Mouse (Mus musculus) Patski (cell line): ENCODE results near the gene Gm11444. TPM values are rescaled to one million over a fixed set of nuclear protein-coding genes. Genes with fewer than 3 reads are reported as not detected.

Experiments
- ATAC-seq: fragments of 100-300 bp; one replicate; pipeline ENCODE4 v1.8.0; 2021
- CTCF ChIA-PET: fragments of 350-600 bp; sonication (Branson Sonifier 250); formaldehyde crosslinking; loops from one replicate; lab custom pipeline; 2022; ENCODE audit warnings: inconsistent platforms; lab: Charles Lee
- POLR2A ChIA-PET: fragments of 350-600 bp; sonication (Branson Sonifier 250); formaldehyde crosslinking; loops from one replicate; lab custom pipeline; 2022; ENCODE audit warnings: antibody characterized with exemption, inconsistent platforms; lab: Charles Lee
- DNase-seq: peaks from one replicate; pipeline ENCODE4 v3.0.0-alpha.2; 2011; ENCODE audit warnings: low read depth, low spot score
- H3K27me3 ChIP-seq: fragments of 371-371 bp; one replicate; pipeline ENCODE4 v1.5.1; 2021
- CTCF ChIP-seq: fragments of 100-300 bp; IDR thresholded peaks from one replicate; pipeline ENCODE4 v1.5.1; 2021
- in situ Hi-C: fragments of 300-500 bp; cut with MboI; formaldehyde crosslinking; loops from 3 replicates; pipeline ENCODE4 v1.11.1; 2018; ENCODE audit warnings: low pct_unique_long_range_greater_than_20kb, mixed read lengths
- polyA plus RNA-seq: library from polyadenylated mRNA; unstranded; gene quantifications from one replicate; pipeline ENCODE4 v1.2.3, GENCODE M21; 2021

The Gm11444 gene
- polyA plus RNA-seq, 1 experiment from 2014 or later, result not detected

- DNase-seq (no peak), ATAC-seq (no peak)
- no peaks in the 10 kb centered on the region for H3K27me3 ChIP-seq
- CTCF ChIA-PET, result no interaction called here
- no peak for TF ChIP-seq CTCF
- POLR2A ChIA-PET, result interaction anchor here (0.6 kb wide), 1 partner anchor 54 kb away, joined by 4 read pairs; no protein-coding TSS in a partner anchor
- in situ Hi-C loops, result no loop called here
These were observed 19.2 kb downstream of the Gm11444 start for GRCm38 (mm10) chr11:85830901-85831341.

- ChIA-PET CTCF (no interaction called here), POLR2A (interaction anchor here (0.6 kb wide), 1 partner anchor 242 kb away, joined by 3 read pairs; no protein-coding TSS in a partner anchor)
- in situ Hi-C loops, result no loop called here
- ATAC-seq, result no peak
- no peak for DNase-seq
- no peak for TF ChIP-seq CTCF
- no peaks in the 10 kb centered on the region for H3K27me3 ChIP-seq
These were observed 20.4 kb downstream of the Gm11444 start for GRCm38 (mm10) chr11:85829520-85830440.

GRCm38 (mm10) chr11:85828691-85829519, 21.2 kb downstream of the Gm11444 start:
- ChIA-PET POLR2A (interaction anchor here (0.6 kb wide), 1 partner anchor 241 kb away, joined by 3 read pairs; no protein-coding TSS in a partner anchor), CTCF (no interaction called here)
- DNase-seq (no peak), ATAC-seq (no peak)
- H3K27me3 ChIP-seq, result no peaks in the 10 kb centered on the region
- no peak for TF ChIP-seq CTCF
- in situ Hi-C loops, result no loop called here

GRCm38 (mm10) chr11:85827342-85827741, 22.8 kb downstream of the Gm11444 start:
- ChIA-PET POLR2A (interaction anchor here (0.6 kb wide), 1 partner anchor 31 kb away, joined by 3 read pairs; no protein-coding TSS in a partner anchor), CTCF (no interaction called here)
- TF ChIP-seq CTCF, result no peak
- in situ Hi-C loops, result no loop called here
- ATAC-seq (no peak), DNase-seq (no peak)
- H3K27me3 ChIP-seq, result no peaks in the 10 kb centered on the region

- no peak for DNase-seq
These were observed 24.3 kb downstream of the Gm11444 start for GRCm38 (mm10) chr11:85825823-85826222.

GRCm38 (mm10) chr11:85825031-85825430, 25.1 kb downstream of the Gm11444 start:
- ATAC-seq (no peak), DNase-seq (no peak)
- CTCF ChIA-PET, result interaction anchor here (1.0 kb wide), 1 partner anchor 306 kb away, joined by 3 read pairs; no protein-coding TSS in a partner anchor
- in situ Hi-C loops, result no loop called here
- H3K27me3 ChIP-seq, result no peaks in the 10 kb centered on the region
- no peak for TF ChIP-seq CTCF
- POLR2A ChIA-PET, result no interaction called here

More at GRCm38 (mm10) chr11:85825823-85826222, 24.3 kb downstream of the Gm11444 start:
- TF ChIP-seq CTCF, result no peak
- in situ Hi-C loops, result no loop called here
- ChIA-PET CTCF (interaction anchor here (1.0 kb wide), 1 partner anchor 307 kb away, joined by 3 read pairs; no protein-coding TSS in a partner anchor), POLR2A (interaction anchor here (0.6 kb wide), 1 partner anchor 269 kb away, joined by 5 read pairs; no protein-coding TSS in a partner anchor)
- no peak for ATAC-seq
- no peaks in the 10 kb centered on the region for H3K27me3 ChIP-seq

- in situ Hi-C loops, result loop anchor here (5.0 kb wide), 1 partner anchor 296 kb away; no protein-coding TSS in a partner anchor
- CTCF ChIA-PET, result interaction anchor here (1.0 to 2.5 kb wide), 3 partner anchors 116 to 305 kb away, joined by 3 to 5 read pairs (median 5); no protein-coding TSS in a partner anchor
- DNase-seq, result no peak
- no peaks in the 10 kb centered on the region for H3K27me3 ChIP-seq
- no peak for TF ChIP-seq CTCF
- POLR2A ChIA-PET, result interaction anchor here (0.9 kb wide), 1 partner anchor 308 kb away, joined by 3 read pairs; no protein-coding TSS in a partner anchor
- ATAC-seq, result no peak
These were observed 26.3 kb downstream of the Gm11444 start for GRCm38 (mm10) chr11:85823794-85824193.

GRCm38 (mm10) chr11:85823181-85823580, 27.0 kb downstream of the Gm11444 start:
- POLR2A ChIA-PET, result interaction anchor here (0.9 kb wide), 1 partner anchor 307 kb away, joined by 3 read pairs; no protein-coding TSS in a partner anchor
- peak; percentile 97 for TF ChIP-seq CTCF
- CTCF ChIA-PET, result interaction anchor here (0.7 to 2.5 kb wide), 5 partner anchors 9 to 304 kb away, joined by 3 to 6 read pairs (median 5); no protein-coding TSS in a partner anchor
- no peaks in the 10 kb centered on the region for H3K27me3 ChIP-seq
- DNase-seq (no peak), ATAC-seq (no peak)
- in situ Hi-C loops, result loop anchor here (5.0 kb wide), 1 partner anchor 296 kb away; no protein-coding TSS in a partner anchor

- no peak for TF ChIP-seq CTCF
- ATAC-seq (no peak), DNase-seq (no peak)
- H3K27me3 ChIP-seq, result no peaks in the 10 kb centered on the region
- ChIA-PET CTCF (interaction anchor here (1.2 to 1.4 kb wide), 3 partner anchors 8 to 303 kb away, joined by 3 to 6 read pairs (median 4); no protein-coding TSS in a partner anchor), POLR2A (interaction anchor here (0.8 kb wide), 1 partner anchor 85 kb away, joined by 3 read pairs; no protein-coding TSS in a partner anchor)
- in situ Hi-C loops, result loop anchor here (5.0 kb wide), 1 partner anchor 294 kb away; no protein-coding TSS in a partner anchor
These were observed 28.5 kb downstream of the Gm11444 start for GRCm38 (mm10) chr11:85821659-85822058.
